Mouse (Mus musculus) right cerebral cortex, postnatal 14 days (tissue): ENCODE results near the gene Mink1.
"Not testable (repeated sequence)": the region's sequence is repeated elsewhere in the genome, so short reads cannot be mapped to it uniquely, and the experiment has no call there.

ENCODE experiments used
- DNase-seq: peaks from one replicate; pipeline ENCODE4 v3.0.0; 2022

Mink1 gene

DNA sequence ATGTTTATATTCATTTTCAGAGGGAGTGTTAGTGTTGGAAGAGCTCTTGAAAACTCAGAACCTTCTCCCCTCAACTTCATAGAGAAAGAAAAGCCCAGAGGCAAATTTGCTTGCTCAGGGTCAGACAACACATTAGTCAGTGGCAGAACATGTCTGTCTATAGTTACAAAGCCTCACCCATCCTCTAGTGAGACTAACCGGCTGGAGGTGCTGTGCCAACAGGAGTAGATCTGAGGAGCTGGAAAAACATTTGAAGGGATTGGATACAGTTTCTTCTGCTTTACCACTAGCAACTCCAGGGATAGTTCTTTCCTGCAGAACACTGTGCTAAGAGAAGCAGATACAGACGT is 769 bp upstream of the Mink1 start:
- DNase-seq, result no peak

DNA sequence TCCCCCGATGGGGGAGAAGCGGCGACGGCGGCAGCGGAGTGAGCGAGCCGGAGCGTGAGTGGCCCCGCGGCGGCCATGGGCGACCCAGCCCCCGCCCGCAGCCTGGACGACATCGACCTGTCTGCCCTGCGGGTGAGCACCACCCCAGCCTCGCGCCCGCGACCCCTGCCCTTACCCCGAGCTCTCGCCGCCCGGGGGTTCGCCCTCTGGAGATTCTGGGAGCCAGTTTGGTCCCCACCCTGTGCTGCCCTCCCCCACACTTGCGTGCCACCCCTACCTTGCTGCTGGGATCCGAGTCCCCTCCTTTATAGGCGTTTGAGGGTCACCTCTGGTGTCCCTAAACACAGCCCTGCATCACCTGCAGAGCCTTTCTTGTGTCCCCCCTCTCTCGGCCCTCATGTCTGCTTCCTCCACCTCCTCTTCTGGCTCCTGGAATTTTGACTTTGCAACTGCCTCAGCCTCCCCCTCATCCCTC is 351 bp downstream of the Mink1 start:
- DNase-seq, result no peak

DNA sequence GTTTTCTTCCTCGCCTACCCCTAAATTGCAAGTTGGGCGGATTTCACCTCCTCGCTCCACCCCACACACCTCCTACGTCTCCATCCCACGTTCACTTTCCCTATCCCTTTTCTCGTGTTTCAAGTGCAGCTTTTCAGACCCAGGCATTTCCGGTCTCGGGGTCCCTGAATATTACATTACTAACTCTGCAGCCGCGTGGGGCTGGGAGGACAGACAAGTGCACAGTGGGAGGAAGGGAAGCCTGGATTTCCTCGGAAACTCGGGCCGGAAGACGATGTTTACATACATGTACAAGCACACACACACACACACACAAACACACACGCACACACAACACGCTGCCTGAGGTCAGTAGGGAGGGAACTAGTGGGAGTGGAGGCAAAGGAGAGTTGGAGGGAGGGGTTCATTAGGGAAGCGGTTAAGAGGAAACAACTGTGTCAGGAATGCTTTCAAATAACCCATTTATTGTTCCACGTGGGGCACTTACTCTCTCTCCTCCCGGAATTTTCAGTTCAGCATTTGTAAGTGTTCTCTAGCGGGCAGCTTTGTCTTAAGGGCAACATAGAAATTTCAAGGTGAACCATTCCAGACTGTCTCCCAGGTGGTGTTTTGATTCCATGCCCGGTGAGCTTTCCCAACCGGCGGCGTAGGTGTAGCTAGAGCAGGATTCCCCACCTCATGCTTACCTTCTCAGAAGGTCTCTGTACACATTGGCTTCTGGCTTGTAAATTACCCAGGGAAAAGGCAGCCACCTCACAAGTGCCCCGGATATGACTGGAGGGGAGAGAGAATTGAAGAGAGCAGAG is 992 bp downstream of the Mink1 start:
- no peak for DNase-seq

DNA sequence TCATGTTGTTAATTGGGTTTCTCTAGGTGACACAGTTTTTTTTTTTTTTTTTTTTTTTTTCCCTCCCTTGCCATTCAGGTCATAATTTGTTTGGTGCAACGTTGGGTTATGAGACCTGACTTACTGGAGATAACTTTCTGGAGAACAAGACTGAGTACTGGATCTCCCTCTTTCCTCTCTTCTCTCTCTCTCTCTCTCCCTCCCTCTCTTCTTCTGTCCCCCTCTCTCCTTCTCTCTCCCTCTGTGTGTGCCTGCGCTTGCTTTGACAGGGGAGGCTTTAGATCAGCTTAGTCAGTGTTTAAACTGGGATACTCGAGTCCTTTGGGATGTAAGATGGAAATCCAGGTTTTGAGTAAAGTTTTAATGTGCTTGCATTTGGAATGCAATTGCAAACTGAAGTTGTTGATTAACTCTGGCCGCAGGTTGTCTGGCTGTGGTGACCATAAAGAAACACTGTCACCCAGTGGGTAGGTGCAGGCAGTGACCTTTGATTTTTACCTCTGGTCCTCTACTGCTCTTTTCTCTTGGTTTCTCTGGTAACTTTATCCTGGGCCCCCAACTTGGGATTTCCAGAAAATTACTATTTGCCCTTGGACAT is 1.7 kb downstream of the Mink1 start:
- DNase-seq, result no peak

DNA sequence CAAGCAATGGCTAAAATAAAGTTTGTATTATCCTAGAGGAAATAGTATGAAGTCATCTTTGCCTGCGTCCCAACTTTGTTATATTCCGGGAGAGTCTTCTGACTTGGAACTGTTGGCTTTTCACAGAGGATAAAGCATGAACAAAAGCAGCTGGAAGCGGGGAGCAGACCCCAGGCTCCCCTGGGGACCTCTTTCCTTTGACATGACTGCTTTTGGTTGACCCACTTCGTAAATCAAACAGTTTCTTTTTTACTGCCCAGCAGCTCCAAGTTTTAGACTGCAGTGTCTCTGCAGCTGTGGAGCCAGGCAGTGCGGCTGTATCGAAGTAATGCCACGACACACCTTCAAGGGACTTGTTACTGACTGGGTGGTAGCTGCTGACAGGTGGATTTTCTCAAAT is 3.9 kb downstream of the Mink1 start:
- DNase-seq, result no peak

DNA sequence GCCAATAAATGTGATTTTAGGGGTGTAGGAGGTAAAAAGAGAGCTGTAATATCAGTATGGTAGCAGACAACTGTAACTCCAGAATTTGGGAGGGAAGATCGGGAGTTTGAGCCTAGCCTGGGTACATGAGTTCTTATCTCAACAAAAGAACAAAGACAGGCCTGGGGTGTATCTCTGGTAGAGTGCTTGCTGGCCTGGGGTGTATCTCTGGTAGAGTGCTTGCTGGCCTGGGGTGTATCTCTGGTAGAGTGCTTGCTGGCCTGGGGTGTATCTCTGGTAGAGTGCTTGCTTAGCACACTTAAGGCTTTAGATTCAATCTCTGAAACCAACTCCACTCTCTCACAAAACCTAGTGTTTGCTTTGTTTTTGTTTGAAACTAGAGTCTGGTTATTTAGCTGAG is 7.9 kb downstream of the Mink1 start:
- DNase-seq, result not testable (repeated sequence)

DNA sequence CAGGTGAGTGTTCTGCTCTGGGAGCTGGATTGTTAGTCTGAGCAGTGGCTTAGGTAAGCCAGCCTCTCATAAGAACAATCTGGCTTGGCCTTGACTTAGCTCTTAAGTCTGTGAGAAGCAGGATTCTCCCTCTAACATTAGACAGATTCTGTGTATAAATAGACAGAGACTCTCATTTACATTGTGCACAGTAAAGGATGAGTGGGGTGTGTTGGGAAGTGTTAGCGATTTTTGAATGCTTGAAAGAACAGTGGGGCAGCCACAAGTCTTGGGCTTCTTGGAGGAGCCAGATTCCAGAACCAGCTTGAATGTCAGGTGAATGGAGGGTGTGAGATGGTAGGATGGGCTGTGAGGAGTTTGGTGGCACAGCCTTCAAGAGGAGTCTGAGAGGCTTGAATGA is 9.0 kb downstream of the Mink1 start:
- DNase-seq, result no peak

DNA sequence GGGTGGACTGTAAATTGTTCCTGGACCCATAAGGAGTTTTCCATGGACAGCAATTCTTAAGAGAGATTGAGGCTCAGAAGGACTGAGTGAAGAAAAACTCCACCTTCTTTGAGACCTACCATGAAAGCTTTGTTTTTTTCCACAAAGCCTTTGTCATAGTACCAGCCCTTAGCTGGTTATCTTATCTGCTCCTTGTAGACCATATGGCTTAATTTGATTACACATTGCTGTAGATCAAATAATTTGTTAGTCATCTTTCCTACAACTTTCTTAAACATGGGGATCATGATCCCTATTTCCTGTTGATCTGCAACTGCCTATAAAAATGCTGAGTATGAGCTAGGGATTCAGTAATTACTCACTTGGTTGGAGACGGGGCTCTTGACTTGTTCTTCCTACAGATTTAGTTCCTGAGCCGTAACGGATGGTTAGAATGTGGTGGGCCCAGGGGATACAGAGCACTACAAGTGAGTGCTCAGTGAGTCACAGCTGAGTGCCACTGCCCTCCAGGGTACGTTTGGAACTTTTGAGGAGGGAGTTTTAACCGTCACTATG is 9.7 kb downstream of the Mink1 start:
- no peak for DNase-seq

DNA sequence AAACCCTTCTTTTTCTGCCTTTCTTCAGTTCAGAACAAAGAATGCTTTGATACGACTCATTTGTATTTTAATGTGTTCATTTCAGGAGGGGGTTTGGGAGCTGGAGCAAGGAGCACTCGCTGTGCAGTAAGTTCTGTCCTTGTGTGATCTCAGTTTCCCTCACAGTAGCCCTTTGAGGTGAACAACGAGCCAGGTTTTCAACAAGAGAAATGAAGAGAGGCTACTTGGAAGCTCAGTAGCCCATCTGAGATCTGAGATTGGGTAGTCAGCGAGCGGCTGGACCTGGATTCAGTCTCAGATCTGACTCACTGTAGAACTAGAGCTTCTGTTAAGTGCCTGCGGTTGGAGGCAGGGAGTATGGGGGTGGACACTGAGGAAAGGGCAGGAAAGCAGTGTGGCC is 11.2 kb downstream of the Mink1 start:
- no peak for DNase-seq

DNA sequence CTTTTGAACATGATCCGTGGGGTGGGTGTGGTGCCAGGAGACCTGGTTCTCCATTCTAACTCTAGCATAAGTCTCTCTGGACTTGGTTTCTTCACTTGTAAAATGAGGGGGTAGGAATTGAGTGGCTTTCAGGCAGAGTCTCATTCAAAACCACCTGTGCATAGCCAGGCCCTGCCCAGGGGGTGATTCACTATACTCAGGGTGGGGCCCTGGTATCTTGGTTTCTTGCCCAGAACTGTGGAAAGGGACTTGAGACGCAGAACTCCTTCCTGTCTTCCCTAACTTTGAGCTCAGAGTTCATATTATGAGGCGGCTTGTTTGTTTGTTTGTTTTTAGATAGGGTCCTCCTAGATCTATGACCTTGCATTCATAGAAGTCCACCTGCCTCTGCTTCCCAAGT is 14.5 kb downstream of the Mink1 start:
- DNase-seq, result no peak

DNA sequence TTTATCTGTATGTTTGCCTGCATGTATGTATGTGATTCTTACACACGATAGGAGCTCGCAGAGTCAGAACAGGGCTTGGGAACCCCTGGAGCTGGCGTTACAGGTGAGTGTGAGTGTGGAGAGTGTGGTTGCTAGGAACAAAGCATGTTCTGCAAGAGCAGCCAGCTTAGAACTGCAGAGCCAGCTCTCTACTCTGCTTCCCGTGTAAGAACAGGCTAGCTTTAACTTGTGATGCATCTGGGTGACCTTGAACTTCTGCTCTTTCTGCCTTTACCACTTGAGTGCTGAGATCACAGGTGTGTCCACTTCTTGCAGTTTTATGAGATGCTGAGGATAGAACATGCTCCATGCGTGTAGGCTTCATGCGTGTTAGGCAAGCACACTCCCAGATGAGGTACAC is 16.3 kb downstream of the Mink1 start:
- DNase-seq, result no peak

DNA sequence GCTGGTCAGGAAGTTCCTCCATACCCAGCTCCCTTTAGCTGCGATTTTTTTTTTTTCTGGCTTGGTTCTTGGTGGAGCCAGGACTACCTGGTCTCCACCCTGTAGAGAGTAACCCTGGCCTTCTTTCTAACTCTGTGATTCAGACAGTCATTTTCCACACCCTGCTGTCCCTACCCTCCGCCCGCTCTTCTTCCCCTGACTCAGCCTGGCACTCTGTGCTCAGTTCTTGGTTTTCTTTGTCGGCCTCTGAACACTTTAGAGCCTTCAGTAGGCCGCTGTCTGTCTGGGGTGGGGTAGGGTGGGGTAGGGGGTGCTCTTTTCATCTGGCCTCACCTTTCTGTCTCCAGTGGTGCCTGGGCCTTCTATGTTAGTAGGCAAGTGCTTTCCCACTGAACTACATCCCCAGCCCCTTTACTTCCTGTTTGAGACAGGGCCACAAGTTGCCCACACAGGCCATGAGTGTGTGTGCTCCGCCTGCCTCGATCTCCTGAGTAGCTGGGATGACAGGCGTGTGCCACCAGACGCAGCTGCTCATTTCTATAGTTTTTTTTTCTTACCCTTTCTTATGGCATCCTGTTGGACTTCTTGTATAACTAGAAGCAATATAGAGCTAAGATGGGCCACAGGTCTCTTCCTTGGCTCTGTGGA is 17.2 kb downstream of the Mink1 start:
- no peak for DNase-seq

DNA sequence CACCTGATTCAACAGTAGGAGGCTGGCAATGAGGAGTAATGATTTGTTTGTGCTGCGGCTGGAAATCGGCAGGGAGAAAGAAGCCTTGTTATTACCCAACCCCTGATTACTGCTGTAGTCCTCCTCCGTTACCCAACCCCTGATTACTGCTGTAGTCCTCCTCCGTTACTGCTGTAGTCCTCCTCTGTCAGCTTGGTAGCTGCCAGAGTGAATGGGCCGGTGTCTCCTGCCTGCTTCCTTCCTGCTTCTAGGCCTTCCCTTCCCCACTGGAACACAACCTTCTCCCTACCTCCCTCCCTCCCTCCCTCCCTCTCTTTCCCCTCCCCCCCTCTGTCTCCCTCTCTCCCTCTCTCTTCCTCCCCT is 17.7 kb downstream of the Mink1 start:
- DNase-seq, result no peak

DNA sequence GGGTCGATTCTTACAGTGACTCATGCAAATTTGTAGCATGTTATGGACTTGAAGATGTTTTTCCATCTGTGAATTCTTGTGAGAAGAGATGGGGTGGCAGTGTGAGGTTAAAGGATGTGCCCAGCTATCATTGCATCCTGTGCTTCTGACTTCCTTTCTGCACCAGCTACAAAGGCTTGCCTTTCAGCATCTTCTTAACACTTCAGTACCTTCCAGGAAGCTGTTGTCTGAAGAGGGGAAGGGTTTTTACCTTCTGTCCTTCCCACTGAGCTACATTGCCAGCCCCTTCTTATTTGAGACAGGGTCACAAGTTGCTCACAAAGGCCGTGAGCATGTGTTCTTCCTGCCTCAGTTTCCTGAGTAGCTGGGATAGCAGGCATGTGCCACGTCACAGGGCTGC is 18.2 kb downstream of the Mink1 start:
- no peak for DNase-seq

DNA sequence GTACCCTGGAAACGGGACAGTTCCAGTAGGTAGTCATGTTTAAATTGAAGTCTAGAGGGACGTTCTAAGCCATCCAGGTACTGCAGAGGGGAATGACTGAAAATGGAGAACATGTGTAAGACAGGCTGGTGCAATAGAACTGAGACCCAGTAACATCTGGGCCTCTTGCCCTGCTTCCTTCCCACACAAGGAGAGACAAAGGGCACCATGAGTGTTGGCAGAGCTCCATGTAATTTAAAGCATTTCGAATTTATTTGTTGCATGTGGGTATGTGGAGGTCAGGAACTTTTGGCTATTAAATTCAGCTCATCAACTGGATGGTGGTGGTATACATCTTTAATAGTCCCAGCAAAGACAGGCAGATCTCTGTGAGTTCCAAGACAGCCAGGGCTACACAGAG is 19.5 kb downstream of the Mink1 start:
- DNase-seq, result no peak

DNA sequence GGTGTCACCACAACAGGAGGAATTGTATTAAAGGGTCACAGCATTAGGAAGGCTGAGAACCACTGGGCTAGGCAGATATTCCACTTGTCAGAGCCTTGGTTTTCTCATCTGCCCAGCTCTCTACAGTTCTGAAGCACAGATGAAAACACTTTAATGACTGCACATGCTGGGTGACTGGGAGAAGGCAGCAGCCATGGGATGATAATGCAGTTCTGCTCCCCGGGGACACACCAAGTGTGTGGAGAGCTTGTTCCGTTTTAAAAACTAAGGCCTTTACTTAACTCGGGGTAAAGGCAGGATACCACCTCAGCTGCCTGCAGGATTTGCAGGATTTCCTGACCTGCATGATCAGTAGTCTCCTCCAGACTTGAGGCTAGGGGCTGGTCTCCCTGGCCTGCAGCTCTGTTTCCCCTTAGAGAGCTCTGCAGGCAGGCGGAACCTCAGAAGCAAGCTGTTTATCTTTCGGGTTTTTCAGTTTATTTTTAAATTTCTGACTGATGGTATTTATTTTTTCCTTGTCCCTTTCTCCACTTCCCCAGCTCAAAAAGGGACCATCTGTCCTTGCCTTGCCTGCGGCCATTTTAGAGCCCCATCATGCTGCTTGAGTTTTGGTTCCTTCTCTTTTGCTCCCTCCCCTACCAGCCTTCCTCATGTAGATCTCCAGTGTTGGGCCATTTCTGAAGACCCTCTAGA is 20.5 kb downstream of the Mink1 start:
- DNase-seq, result no peak

DNA sequence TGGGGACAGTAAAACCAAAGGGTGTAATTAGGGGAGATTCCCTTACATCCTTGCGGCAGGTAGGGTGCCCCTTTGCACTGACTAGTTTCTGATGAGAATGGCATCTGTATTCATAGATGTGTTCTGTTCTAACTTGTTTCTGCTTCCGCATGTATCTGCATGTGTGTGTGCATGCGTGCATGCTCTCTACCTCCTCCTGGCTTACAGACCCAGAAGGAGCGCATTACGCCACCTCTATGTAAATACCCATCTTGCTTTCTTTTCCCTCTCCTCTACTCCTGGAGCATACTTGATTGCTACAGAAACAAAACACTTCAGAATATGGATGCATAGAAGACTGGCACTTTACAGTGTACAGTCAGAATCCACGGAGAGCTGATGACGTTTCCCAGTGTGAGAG is 21.1 kb downstream of the Mink1 start:
- DNase-seq, result no peak

DNA sequence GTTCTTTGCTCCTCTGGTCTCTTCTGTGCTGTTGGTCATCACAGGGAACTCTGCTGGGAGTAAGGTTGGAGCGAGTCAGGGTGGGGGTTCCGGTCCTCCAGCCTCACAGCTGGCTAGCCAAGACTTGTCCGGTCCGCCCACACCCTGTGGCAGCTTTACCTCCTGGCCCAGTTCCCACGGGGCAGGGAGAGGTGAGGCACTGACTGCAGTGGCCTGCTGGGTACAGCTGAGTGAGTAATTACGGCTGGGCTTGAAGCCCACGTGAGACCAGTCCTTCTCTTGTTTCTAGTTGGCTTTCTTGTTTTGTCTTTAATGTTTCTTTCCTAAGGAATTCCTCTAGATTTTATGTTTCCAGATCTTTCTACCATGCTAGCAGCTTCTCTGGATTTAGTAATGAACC is 22.8 kb downstream of the Mink1 start:
- DNase-seq, result no peak

DNA sequence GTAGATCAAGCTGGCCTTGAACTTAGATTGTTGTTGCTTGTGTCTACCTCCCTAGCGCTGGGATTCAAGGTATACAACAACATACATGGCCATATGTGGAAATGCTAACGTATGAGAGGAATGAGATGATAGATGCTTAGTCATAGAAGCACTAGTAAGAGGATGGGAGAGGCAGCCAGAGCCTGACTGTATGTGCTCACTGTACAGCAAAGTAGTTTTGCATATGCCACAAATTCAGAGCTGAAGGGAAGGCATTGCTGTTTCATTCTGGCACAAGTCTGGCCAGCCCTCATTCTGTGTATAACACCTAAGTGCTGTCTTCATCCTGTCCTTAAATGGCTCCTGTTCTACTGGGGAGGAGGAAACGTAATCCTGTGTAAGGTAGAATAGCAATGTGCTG is 23.6 kb downstream of the Mink1 start:
- no peak for DNase-seq

DNA sequence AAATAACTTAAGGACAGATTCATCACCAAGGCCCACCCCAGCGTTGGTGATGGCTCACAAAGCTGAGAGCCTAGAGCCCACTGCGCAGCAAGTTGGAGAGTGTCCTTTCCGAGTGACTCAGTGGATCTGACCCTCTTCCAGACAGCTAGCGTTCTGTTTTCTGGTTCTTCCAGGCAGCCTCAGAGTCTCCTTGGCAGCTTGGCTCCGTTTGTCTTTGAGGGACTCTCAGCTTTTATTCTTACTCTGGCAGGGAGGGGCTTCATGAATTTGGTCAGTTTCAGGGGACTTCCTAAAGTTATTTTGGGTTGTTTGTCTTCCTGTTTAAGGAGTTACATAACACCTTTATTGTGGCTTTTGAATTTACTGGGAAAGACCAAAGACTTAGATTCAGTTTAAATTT is 24.3 kb downstream of the Mink1 start:
- DNase-seq, result no peak

DNA sequence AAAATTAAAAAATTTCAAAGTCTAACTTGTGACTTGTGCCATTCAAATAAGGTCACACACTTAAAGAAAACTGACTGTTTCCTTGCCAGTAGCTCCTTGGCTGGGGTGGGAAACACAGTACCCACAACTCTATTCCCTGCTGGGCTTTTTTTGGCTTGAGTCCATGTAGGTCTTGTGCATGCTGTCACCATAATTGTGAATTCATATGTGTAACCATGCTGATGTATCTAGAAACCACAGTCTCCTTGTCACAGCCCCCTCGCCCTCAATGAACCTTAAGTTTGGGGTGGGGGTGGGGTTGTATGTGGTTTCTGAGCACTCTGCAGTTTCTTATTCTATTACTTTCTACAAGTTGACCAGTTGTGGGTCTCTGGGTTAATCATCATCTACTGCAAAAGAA is 29.1 kb downstream of the Mink1 start:
- no peak for DNase-seq

DNA sequence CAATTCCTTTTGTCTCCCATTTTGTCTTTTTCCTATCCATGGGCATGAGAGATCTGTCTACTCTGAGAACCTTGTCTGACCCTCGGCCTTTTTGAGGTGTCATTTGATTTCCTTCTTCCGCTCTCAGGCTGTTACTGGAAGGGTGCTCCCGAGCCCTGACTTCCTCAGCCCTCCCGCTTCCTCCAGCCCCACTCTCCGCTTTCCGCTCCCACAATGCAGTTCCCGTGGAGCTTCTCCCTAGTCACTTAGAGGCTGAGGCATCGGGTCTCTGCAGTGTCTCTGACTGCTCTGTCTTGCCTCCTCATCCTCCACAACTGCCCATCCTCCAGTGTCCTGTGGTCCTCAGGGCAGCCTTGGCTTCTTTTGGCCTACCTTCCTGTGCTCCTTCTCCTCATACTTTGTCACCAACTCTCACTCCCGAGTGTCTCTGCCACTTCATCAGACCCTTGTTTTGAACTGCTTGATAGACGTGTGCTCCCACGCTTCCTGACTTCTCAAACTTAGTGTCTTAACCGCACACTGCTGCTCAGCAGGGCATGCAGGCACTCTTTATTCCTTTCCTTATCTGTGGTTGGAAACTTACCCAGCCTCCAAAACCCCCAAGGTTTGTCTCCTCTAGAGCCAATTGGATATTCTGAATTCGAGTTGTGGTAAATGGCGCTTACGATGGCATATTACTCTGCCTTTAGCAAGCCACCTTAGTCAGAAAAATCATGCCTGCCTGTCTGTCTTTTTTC is 31.7 kb downstream of the Mink1 start:
- DNase-seq, result no peak

DNA sequence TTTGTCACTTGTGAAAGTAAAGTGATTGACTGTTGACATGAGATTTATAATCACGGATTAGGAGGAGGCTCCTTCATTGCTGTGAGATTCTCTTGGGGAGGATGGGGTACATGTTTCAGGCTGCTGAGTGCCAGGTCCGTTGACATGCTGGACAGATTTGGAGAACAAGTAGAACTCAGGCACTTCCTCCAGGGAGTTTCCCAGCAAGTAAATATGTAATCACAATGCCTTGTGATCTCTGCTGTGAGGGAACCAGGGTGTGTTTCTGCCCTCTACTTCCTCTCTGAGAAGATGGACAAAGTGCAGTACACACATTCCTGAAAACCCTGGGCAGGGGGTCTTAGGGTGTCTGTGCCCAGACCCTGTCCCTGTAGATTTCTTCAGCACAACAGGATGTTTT is 33.0 kb downstream of the Mink1 start:
- no peak for DNase-seq
